Mouse (Mus musculus) stomach, postnatal 0 days (tissue): ENCODE data around the gene Oma1. TPM values are rescaled to one million over a fixed set of nuclear protein-coding genes. Genes with fewer than 3 reads are reported as not detected.

Source experiments
- ATAC-seq: fragments of 200-750 bp; cut with Nextera tagmentation; 2 replicates; pipeline ENCODE4 v1.8.0; 2017; ENCODE audit not compliant: low FRiP score, low TSS enrichment
- DNase-seq: peaks from one replicate; pipeline ENCODE4 v3.0.0-alpha.2; 2016; ENCODE audit warnings: low spot score
- H3K27ac ChIP-seq: fragments of 300-500 bp; sonication (generic); replicated peaks from 2 replicates; pipeline ENCODE4 v1.5.1; 2014; ENCODE audit warnings: mild to moderate bottlenecking, control low read depth
- H3K27me3 ChIP-seq: fragments of 300-500 bp; sonication (generic); 2 replicates; pipeline ENCODE4 v1.6.1; 2014; ENCODE audit warnings: low read length; ENCODE audit not compliant: control insufficient read depth, insufficient read depth
- H3K36me3 ChIP-seq: fragments of 300-500 bp; sonication (generic); 2 replicates; pipeline ENCODE4 v1.6.1; 2014; ENCODE audit warnings: low read length, mixed read lengths; ENCODE audit not compliant: control insufficient read depth, insufficient read depth
- H3K4me1 ChIP-seq: fragments of 300-500 bp; sonication (generic); replicated peaks from 2 replicates; pipeline ENCODE4 v1.6.1; 2014; ENCODE audit warnings: antibody characterized with exemption; ENCODE audit not compliant: control insufficient read depth, insufficient read depth
- H3K4me2 ChIP-seq: fragments of 300-500 bp; sonication (generic); replicated peaks from 2 replicates; pipeline ENCODE4 v1.6.1; 2014; ENCODE audit warnings: low read depth, mild to moderate bottlenecking, control low read depth, moderate library complexity
- H3K4me3 ChIP-seq: fragments of 300-500 bp; sonication (generic); 2 replicates; pipeline ENCODE4 v1.5.1; 2014; ENCODE audit warnings: low read depth, low read length, control low read depth
- H3K9ac ChIP-seq: fragments of 300-500 bp; sonication (generic); 2 replicates; pipeline ENCODE4 v1.6.1; 2014; ENCODE audit warnings: mild to moderate bottlenecking, low read length, control low read depth, mixed read lengths
- H3K9me3 ChIP-seq: fragments of 300-500 bp; sonication (generic); 2 replicates; pipeline ENCODE4 v1.6.1; 2016; ENCODE audit warnings: low read length; ENCODE audit not compliant: control insufficient read depth
- CTCF ChIP-seq: IDR thresholded peaks from 2 replicates; pipeline ENCODE4 v1.5.1; 2016; ENCODE audit warnings: antibody characterized with exemption, low read depth, mild to moderate bottlenecking, moderate library complexity
- EP300 ChIP-seq: optimal IDR thresholded peaks from 2 replicates; pipeline ENCODE3; 2016; ENCODE audit warnings: antibody characterized with exemption
- WGBS: fragments of 180-500 bp; shearing (Covaris S2); extraction: QIAGEN DNeasy Blood & Tissue Kit; methylation state at CpG from one replicate; pipeline ENCODE4 v1.1.7; 2014; 5-methylcytosine and 5-hydroxymethylcytosine counted together
- polyA plus RNA-seq: library from polyadenylated mRNA; unstranded; fragments of >200 nt; fragmentation: Nextera tagmentation; extraction: Ambion mirVana; gene quantifications from 2 replicates; pipeline ENCODE4 v1.2.1, GENCODE M21; 2015

Oma1 gene
- polyA plus RNA-seq, 1 experiment from 2014 or later = 15.4 TPM

DNA sequence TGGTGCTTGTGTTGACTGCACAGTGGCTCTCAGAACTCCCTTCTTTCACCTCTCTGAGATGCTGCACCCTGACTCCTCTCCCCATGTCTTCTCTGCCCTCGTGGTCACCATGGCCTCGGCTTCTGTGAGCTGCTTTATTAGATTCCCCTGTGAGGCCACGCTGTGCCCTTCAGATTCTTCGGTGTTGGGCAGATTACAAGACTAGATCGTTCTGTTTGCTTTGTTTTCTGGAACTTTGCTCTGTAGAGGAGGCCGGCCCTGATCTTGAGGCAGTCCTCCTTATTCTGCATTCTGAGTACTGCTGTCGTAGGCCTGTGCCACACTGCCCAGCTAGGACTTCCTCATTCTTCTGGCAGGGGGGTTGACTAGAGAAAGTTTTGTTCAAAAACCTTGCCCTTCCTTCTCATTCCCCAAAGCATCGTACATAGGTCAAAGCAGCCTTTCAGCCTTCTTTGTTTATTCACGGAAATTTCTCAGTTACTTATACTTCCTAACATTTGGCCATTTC lies 45.4 kb downstream of the Oma1 start:
- ATAC-seq (no peak), DNase-seq (no peak)
- Histone ChIP-seq H3K27ac (no peak overlapping the region), H3K27me3 (no peaks in the 10 kb centered on the region), H3K36me3 (no peaks in the 10 kb centered on the region; the same call in 1 of the 2 replicates), H3K4me2 (no peak overlapping the region), H3K4me3 (no peak overlapping the region), H3K4me1 (no peaks in the 10 kb centered on the region), H3K9me3 (no peaks in the 10 kb centered on the region), H3K9ac (no peak overlapping the region)
- WGBS = 85% methylated on average over 9 of the region's 9 CpGs
- no peak for TF ChIP-seq CTCF
- no peak for TF ChIP-seq EP300

DNA sequence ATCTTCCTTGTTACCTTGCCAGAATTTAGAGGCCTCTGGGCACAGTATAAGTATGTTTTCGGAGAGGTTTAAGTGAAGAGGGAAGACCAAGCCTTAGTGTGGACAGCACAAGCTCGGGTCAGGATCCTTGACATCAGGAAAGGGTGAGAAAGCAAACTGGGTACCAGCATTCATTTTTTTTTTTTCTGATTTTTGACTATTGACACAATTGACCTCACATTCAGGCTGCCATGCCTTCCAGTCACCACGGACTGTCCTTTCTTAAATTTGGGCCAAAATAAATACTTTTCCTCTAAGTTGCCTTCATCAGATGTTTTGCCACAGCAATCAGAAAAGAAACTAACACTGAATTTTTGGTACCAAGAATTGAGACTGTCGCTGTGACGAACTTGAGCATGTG lies 68.6 kb downstream of the Oma1 start:
- Histone ChIP-seq H3K36me3 (no peaks in the 10 kb centered on the region), H3K27ac (no peak overlapping the region), H3K9ac (no peak overlapping the region), H3K27me3 (no peaks in the 10 kb centered on the region), H3K4me1 (no peaks in the 10 kb centered on the region), H3K9me3 (no peaks in the 10 kb centered on the region), H3K4me2 (no peak overlapping the region), H3K4me3 (no peak overlapping the region)
- TF ChIP-seq EP300 = no peak
- TF ChIP-seq CTCF = no peak
- DNase-seq = no peak
- no peak for ATAC-seq
- 89% methylated on average over 5 of the region's 5 CpGs for WGBS

DNA sequence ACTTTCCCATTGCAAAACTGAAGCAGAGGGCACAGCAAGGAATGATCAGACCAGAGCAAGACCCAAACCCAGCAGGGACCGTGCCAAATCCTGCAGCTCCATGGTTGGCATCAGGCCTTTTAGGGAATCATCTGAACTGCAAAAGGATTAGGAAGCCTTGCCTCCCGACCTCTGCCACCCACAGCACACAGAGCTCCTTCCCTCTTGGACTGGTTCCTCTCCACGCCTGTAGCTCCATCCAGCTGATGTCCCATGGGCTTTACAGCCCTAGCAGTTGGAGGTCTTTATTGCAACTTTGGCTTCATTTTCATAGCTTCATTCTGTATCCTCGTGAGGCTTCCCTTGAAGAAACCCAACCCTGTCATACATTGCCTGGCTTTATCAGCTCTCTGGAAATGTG lies 71.4 kb downstream of the Oma1 start:
- Histone ChIP-seq H3K4me3 (no peak overlapping the region), H3K9ac (no peak overlapping the region), H3K4me1 (no peaks in the 10 kb centered on the region), H3K9me3 (no peaks in the 10 kb centered on the region), H3K27ac (no peak overlapping the region), H3K27me3 (no peaks in the 10 kb centered on the region), H3K4me2 (no peak overlapping the region), H3K36me3 (no peaks in the 10 kb centered on the region)
- no peak for TF ChIP-seq EP300
- TF ChIP-seq CTCF = no peak
- no peak for ATAC-seq
- 55% methylated on average over 4 of the region's 4 CpGs for WGBS
- no peak for DNase-seq

DNA sequence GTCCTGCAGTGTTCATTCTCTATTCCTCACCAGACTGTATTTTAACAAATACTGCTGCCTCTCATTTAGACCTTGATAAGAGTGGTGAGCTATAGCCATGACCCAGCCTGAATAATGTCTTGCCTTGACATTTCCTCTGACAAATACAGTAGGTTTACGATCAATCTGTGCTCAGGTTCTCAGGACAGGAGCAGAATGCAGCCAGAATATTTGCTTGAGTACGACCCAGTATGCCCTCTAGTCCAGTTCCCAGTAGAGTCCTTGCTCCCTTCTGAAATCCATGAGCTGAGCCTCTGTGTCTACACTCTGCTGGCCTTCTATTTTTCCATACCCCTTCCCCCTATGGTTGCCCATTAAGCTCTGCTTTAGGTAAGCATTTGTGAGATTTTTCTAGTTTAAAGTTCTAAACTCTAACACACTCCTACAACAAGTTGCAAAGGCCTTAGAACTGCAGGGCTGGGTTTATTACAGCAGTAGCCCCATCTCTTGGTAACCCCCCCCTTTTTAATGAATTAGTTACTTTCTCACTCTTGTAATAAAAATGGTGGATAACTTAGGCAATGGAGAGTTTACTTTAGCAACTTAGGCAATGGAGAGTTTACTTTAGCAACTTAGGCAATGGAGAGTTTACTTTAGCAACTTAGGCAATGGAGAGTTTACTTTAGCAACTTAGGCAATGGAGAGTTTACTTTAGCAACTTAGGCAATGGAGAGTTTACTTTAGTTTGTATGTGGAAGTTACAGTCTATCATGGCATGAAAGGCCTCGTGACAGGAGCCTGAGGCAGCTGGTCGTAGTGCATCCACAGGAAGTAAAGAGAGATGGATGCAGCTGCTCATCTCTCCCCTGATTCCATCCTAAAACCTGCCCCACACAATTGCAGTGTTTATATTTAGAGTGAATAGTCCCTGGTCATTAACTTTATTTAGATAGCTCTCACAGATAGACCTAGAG lies 72.5 kb downstream of the Oma1 start:
- no peak overlapping the region for H3K4me2 ChIP-seq
- TF ChIP-seq EP300 (no peak), CTCF (no peak)
- no peaks in the 10 kb centered on the region for H3K27me3 ChIP-seq
- H3K9ac ChIP-seq = no peak overlapping the region
- DNase-seq (no peak), ATAC-seq (no peak)
- 31% methylated on average over 4 of the region's 4 CpGs for WGBS
- no peak overlapping the region for H3K4me3 ChIP-seq
- no peaks in the 10 kb centered on the region for H3K36me3 ChIP-seq
- H3K9me3 ChIP-seq = no peaks in the 10 kb centered on the region
- H3K4me1 ChIP-seq = no peaks in the 10 kb centered on the region
- H3K27ac ChIP-seq = no peak overlapping the region

DNA sequence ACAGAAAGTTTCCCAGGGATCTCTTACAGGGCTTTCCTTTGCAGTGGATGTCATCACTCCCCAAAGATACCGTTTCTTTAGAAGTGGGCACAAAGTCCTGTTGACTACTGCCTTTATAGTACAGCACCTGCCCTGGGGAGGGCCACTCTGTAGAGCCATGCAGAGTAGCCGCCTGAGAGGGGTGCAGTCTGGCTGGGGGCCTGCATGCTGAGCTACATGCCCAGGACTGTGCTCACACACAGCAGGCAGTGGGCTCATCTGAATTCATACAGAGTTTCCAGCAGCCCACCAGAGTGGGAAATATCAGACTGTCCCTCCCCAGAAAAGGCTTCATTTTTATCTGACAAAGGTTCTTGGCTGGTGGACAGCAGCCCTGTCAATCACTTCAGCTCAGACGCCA lies 73.7 kb downstream of the Oma1 start:
- Histone ChIP-seq H3K36me3 (no peaks in the 10 kb centered on the region), H3K4me3 (no peak overlapping the region), H3K27me3 (no peaks in the 10 kb centered on the region), H3K9ac (no peak overlapping the region), H3K27ac (no peak overlapping the region), H3K4me2 (no peak overlapping the region), H3K4me1 (no peaks in the 10 kb centered on the region), H3K9me3 (no peaks in the 10 kb centered on the region)
- ATAC-seq = no peak
- no peak for DNase-seq
- TF ChIP-seq CTCF (no peak), EP300 (no peak)
- WGBS = 78% methylated on average over 3 of the region's 3 CpGs

DNA sequence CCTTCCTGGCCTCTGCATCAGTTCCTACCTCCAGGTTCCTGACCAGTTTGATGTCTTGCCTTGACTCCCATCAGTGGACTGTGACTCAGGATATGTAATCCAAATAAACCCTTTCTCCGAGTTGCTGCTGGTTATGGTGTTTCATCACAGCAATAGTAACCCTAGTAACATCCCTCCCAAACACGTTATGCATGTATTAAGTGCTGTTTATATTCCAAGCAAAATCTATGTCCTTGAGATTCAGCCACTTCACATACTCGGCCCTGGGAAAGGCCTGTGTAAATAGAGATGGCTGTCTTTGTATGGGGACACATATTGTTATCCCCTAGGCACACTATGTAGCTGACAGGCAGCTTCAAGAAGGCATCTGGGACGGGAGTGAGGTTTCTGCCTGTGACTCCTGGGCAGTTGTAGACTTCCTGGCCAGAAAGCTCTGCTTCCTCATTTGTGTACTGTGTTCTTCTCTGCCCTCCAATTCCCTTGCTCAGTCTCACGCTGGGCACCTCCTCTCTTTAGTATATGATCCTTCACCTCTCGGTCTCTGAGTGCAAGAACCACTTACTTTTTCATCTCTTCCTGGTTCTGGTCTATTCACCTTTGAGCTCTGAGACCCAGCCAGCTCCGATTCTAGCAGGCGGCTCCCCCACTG lies 75.0 kb downstream of the Oma1 start:
- no peaks in the 10 kb centered on the region for H3K36me3 ChIP-seq
- ATAC-seq (no peak), DNase-seq (no peak)
- no peak overlapping the region for H3K9ac ChIP-seq
- H3K27ac ChIP-seq = no peak overlapping the region
- H3K9me3 ChIP-seq = no peaks in the 10 kb centered on the region
- TF ChIP-seq EP300 = no peak
- no peak for TF ChIP-seq CTCF
- WGBS = 62% methylated on average over 8 of the region's 8 CpGs
- H3K27me3 ChIP-seq = no peaks in the 10 kb centered on the region
- H3K4me3 ChIP-seq = no peak overlapping the region
- H3K4me2 ChIP-seq = no peak overlapping the region
- no peaks in the 10 kb centered on the region for H3K4me1 ChIP-seq
